9 mouse cellular contexts compared by ENCODE assay signal in genomic region chr4:134511730-134512129, GRCm38 (mm10). TPM values are rescaled to one million over a fixed set of nuclear protein-coding genes. Genes with fewer than 3 reads are reported as not detected.
DNase-seq lines count a peak whose midpoint lies in the region; ATAC-seq and TF ChIP-seq lines count a peak whose summit lies in the region.
"Had no signal": no experiment of that assay in that cellular context is flagged by ENCODE, and none has a peak within 500 bp of the region (broad histone marks: within the 10 kb centered on the region; RNA-seq: fewer than 3 reads in every experiment).

No protein-coding gene starts in this region.

- H3K9me3 ChIP-seq in lung, postnatal 0 days (ENCODE audit: low read length): no peaks in the 10 kb centered on the region
- H3K9me3 ChIP-seq in intestine, postnatal 0 days (ENCODE audit: control insufficient read depth): no peaks in the 10 kb centered on the region
- no peaks in the 10 kb centered on the region for H3K9me3 ChIP-seq in neural tube, embryonic 13.5 days

- TF ChIP-seq CTCF in lung, postnatal 0 days (IDR thresholded peaks at IDR 0.05): no peak
- no peak for TF ChIP-seq CTCF in embryonic fibroblast, embryonic 13.5 days (IDR thresholded peaks at IDR 0.05; ENCODE audit: borderline replicate concordance, insufficient read depth, low read length)
- no peak for TF ChIP-seq CTCF in intestine, postnatal 0 days (IDR thresholded peaks at IDR 0.05; ENCODE audit: low read depth)

- 52% methylated on average over 6 of the region's 6 CpGs for WGBS in lung, postnatal 0 days
- 43% methylated on average over 6 of the region's 6 CpGs for WGBS in intestine, postnatal 0 days
- WGBS in neural tube, embryonic 13.5 days: 79% methylated on average over 6 of the region's 6 CpGs

- TF ChIP-seq EP300 in lung, postnatal 0 days (IDR thresholded peaks at IDR 0.05): no peak

- 0 out of 2 replicates have a peak, but pooled peaks cover 4% of the 10 kb centered on the region for H3K36me3 ChIP-seq in lung, postnatal 0 days (ENCODE audit: insufficient read depth, low read length)
- peaks cover 18% of the 10 kb centered on the region for H3K36me3 ChIP-seq in intestine, postnatal 0 days (ENCODE audit: control insufficient read depth, insufficient read depth)
- peaks cover 9% of the 10 kb centered on the region; the same call in 1 of the 2 replicates for H3K36me3 ChIP-seq in neural tube, embryonic 13.5 days

- TF ChIP-seq POLR2A in embryonic fibroblast, embryonic 13.5 days (IDR thresholded peaks at IDR 0.05; ENCODE audit: low read depth, low read length): no peak

- peak overlapping the region; percentile 81; the same call in 1 of the 2 replicates for H3K4me2 ChIP-seq in lung, postnatal 0 days (replicated peaks; ENCODE audit: low read depth, low read length)
- H3K4me2 ChIP-seq in intestine, postnatal 0 days (replicated peaks; ENCODE audit: low read depth): peak overlapping the region; percentile 81
- H3K4me2 ChIP-seq in neural tube, embryonic 13.5 days: peak overlapping the region; percentile 91

- no peaks in the 10 kb centered on the region for H3K27me3 ChIP-seq in lung, postnatal 0 days (replicated peaks; ENCODE audit: insufficient read depth, low read length)
- H3K27me3 ChIP-seq in intestine, postnatal 0 days (replicated peaks; ENCODE audit: control insufficient read depth, insufficient read depth, low read length): no peaks in the 10 kb centered on the region
- H3K27me3 ChIP-seq in neural tube, embryonic 13.5 days: no peaks in the 10 kb centered on the region

- H3K27ac ChIP-seq in lung, postnatal 0 days (ENCODE audit: low read length): no peak overlapping the region
- H3K27ac ChIP-seq in embryonic fibroblast, embryonic 13.5 days (ENCODE audit: insufficient read depth, low read length): no peak overlapping the region
- H3K27ac ChIP-seq in intestine, postnatal 0 days (ENCODE audit: low read depth, low read length): no peak overlapping the region
- H3K27ac ChIP-seq in neural tube, embryonic 13.5 days (replicated peaks): no peak overlapping the region

- ATAC-seq in lung, postnatal 0 days: no peak
- no peak for ATAC-seq in intestine, postnatal 0 days
- ATAC-seq in neural tube, embryonic 13.5 days (ENCODE audit: low read depth): no peak
- ATAC-seq in CD4-positive, CD25-positive, alpha-beta regulatory T cell, adult 4 months: no peak
- ATAC-seq: activated CD4-positive, CD25-positive, alpha-beta regulatory T cell, adult 4 months had no signal

- no peak overlapping the region for H3K4me3 ChIP-seq in lung, postnatal 0 days (ENCODE audit: low read depth, low read length)
- H3K4me3 ChIP-seq in embryonic fibroblast, embryonic 13.5 days (ENCODE audit: insufficient read depth, low read length): peak overlapping the region; percentile 32
- H3K4me3 ChIP-seq in intestine, postnatal 0 days (ENCODE audit: low read depth, low read length): peak overlapping the region; percentile 43; the same call in 1 of the 2 replicates
- H3K4me3 ChIP-seq in neural tube, embryonic 13.5 days: peak overlapping the region; percentile 49

- no peak overlapping the region for H3K9ac ChIP-seq in lung, postnatal 0 days (replicated peaks; ENCODE audit: low read depth)
- no peak overlapping the region for H3K9ac ChIP-seq in intestine, postnatal 0 days (ENCODE audit: low read depth, low read length)
- H3K9ac ChIP-seq in neural tube, embryonic 13.5 days: no peak overlapping the region

- H3K4me1 ChIP-seq in lung, postnatal 0 days (ENCODE audit: insufficient read depth, low read depth, low read length): peaks cover 5% of the 10 kb centered on the region
- no peaks in the 10 kb centered on the region for H3K4me1 ChIP-seq in embryonic fibroblast, embryonic 13.5 days (ENCODE audit: control insufficient read depth, insufficient read depth, low read length)
- H3K4me1 ChIP-seq in intestine, postnatal 0 days (replicated peaks; ENCODE audit: control insufficient read depth, insufficient read depth, low read length): 0 out of 2 replicates have a peak, but pooled peaks cover 4% of the 10 kb centered on the region
- peaks cover 12% of the 10 kb centered on the region for H3K4me1 ChIP-seq in neural tube, embryonic 13.5 days (replicated peaks)

- DNase-seq in lung, postnatal 0 days (ENCODE audit: low spot score): no peak
- DNase-seq in lung, postnatal 14 days: no peak
- no peak for DNase-seq in gastrocnemius, adult 18-20 months (ENCODE audit: low spot score)
- DNase-seq in frontal cortex, adult 2 months (ENCODE audit: extremely low spot score in 1 of 2, low spot score in 1 of 2): no peak

RNA-seq across cellular contexts. Expression of gene Aunip, which starts 0.9 kb away (rescaled TPM):
- 0.84 and 1.6 TPM in 2 replicates for polyA plus RNA-seq in lung, postnatal 0 days (2015; fragmentation: Nextera tagmentation; extraction: Ambion mirVana)
- polyA plus RNA-seq in embryonic fibroblast, embryonic 13.5 days (2011; ENCODE audit: insufficient read length, low read depth, missing spikeins): 8.5 and 9.7 TPM in 2 replicates
- polyA plus RNA-seq in intestine, postnatal 0 days (2015; fragmentation: Nextera tagmentation; extraction: Ambion mirVana): 3.8 TPM in 2 replicates
- 2.3 TPM in 2 replicates for polyA plus RNA-seq in neural tube, embryonic 13.5 days (2015; fragmentation: Nextera tagmentation; extraction: Ambion mirVana)
- polyA plus RNA-seq in CD4-positive, CD25-positive, alpha-beta regulatory T cell, adult 4 months (2017; shearing (Covaris generic)): 1 to 10 TPM in 1 of 2 experiments, under 1 TPM in 1; 0.26 to 1.2 TPM
- not detected for total RNA-seq in gastrocnemius, adult 18-20 months (2021)
- 0.50 TPM in 1 of 2 replicates, not detected in the other for polyA plus RNA-seq in frontal cortex, adult 2 months (2012; rRNA removed)

RNA-seq across cellular contexts. Expression of gene Paqr7, which starts 15.2 kb away (rescaled TPM):
- polyA plus RNA-seq in lung, postnatal 0 days (2015; fragmentation: Nextera tagmentation; extraction: Ambion mirVana): 27.5 and 33.0 TPM in 2 replicates
- 6.8 and 9.3 TPM in 2 replicates for polyA plus RNA-seq in embryonic fibroblast, embryonic 13.5 days (2011; ENCODE audit: insufficient read length, low read depth, missing spikeins)
- polyA plus RNA-seq in intestine, postnatal 0 days (2015; fragmentation: Nextera tagmentation; extraction: Ambion mirVana): 62.6 and 70.3 TPM in 2 replicates
- polyA plus RNA-seq in neural tube, embryonic 13.5 days (2015; fragmentation: Nextera tagmentation; extraction: Ambion mirVana): 19.5 and 23.3 TPM in 2 replicates
- polyA plus RNA-seq in CD4-positive, CD25-positive, alpha-beta regulatory T cell, adult 4 months (2017; shearing (Covaris generic)): 10 to 100 TPM; 21.3 to 56.0 TPM
- total RNA-seq in gastrocnemius, adult 18-20 months (2021): 1 to 10 TPM; 2.9 to 4.4 TPM
- polyA plus RNA-seq in frontal cortex, adult 2 months (2012; rRNA removed): 60.0 and 65.6 TPM in 2 replicates

RNA-seq across cellular contexts. Expression of gene Mtfr1l, which starts 23.5 kb away (rescaled TPM):
- 169 and 188 TPM in 2 replicates for polyA plus RNA-seq in lung, postnatal 0 days (2015; fragmentation: Nextera tagmentation; extraction: Ambion mirVana)
- polyA plus RNA-seq in embryonic fibroblast, embryonic 13.5 days (2011; ENCODE audit: insufficient read length, low read depth, missing spikeins): 85.5 and 88.3 TPM in 2 replicates
- 84.5 and 88.1 TPM in 2 replicates for polyA plus RNA-seq in intestine, postnatal 0 days (2015; fragmentation: Nextera tagmentation; extraction: Ambion mirVana)
- polyA plus RNA-seq in neural tube, embryonic 13.5 days (2015; fragmentation: Nextera tagmentation; extraction: Ambion mirVana): 165 and 172 TPM in 2 replicates
- polyA plus RNA-seq in CD4-positive, CD25-positive, alpha-beta regulatory T cell, adult 4 months (2017; shearing (Covaris generic)): 100 to 1,000 TPM in 1 of 2 experiments, 10 to 100 TPM in 1; 83.6 to 119 TPM
- total RNA-seq in gastrocnemius, adult 18-20 months (2021): 100 to 1,000 TPM; 139 to 147 TPM
- polyA plus RNA-seq in frontal cortex, adult 2 months (2012; rRNA removed): 135 and 139 TPM in 2 replicates

RNA-seq across cellular contexts. Expression of gene Selenon, which starts 40.2 kb away (rescaled TPM):
- polyA plus RNA-seq in lung, postnatal 0 days (2015; fragmentation: Nextera tagmentation; extraction: Ambion mirVana): 13.6 and 17.7 TPM in 2 replicates
- 98.0 and 103 TPM in 2 replicates for polyA plus RNA-seq in embryonic fibroblast, embryonic 13.5 days (2011; ENCODE audit: insufficient read length, low read depth, missing spikeins)
- polyA plus RNA-seq in intestine, postnatal 0 days (2015; fragmentation: Nextera tagmentation; extraction: Ambion mirVana): 5.7 and 6.8 TPM in 2 replicates
- 11.3 and 17.1 TPM in 2 replicates for polyA plus RNA-seq in neural tube, embryonic 13.5 days (2015; fragmentation: Nextera tagmentation; extraction: Ambion mirVana)
- polyA plus RNA-seq in CD4-positive, CD25-positive, alpha-beta regulatory T cell, adult 4 months (2017; shearing (Covaris generic)): 1 to 10 TPM in 1 of 2 experiments, under 1 TPM in 1; 0.19 to 1.9 TPM
- total RNA-seq in gastrocnemius, adult 18-20 months (2021): 1 to 10 TPM; 4.2 to 4.9 TPM
- 16.4 and 19.4 TPM in 2 replicates for polyA plus RNA-seq in frontal cortex, adult 2 months (2012; rRNA removed)

RNA-seq across cellular contexts. Expression of gene Stmn1, which starts 43.6 kb away (rescaled TPM):
- 260 and 357 TPM in 2 replicates for polyA plus RNA-seq in lung, postnatal 0 days (2015; fragmentation: Nextera tagmentation; extraction: Ambion mirVana)
- polyA plus RNA-seq in embryonic fibroblast, embryonic 13.5 days (2011; ENCODE audit: insufficient read length, low read depth, missing spikeins): 142 and 293 TPM in 2 replicates
- polyA plus RNA-seq in intestine, postnatal 0 days (2015; fragmentation: Nextera tagmentation; extraction: Ambion mirVana): 398 and 412 TPM in 2 replicates
- polyA plus RNA-seq in neural tube, embryonic 13.5 days (2015; fragmentation: Nextera tagmentation; extraction: Ambion mirVana): 6,082 and 6,118 TPM in 2 replicates
- 100 to 1,000 TPM in 1 of 2 experiments, 10 to 100 TPM in 1; 80.7 to 125 TPM for polyA plus RNA-seq in CD4-positive, CD25-positive, alpha-beta regulatory T cell, adult 4 months (2017; shearing (Covaris generic))
- 1 to 10 TPM; 2.5 to 3.5 TPM for total RNA-seq in gastrocnemius, adult 18-20 months (2021)
- 976 and 1,019 TPM in 2 replicates for polyA plus RNA-seq in frontal cortex, adult 2 months (2012; rRNA removed)
